8 mouse cellular contexts compared by ENCODE assay signal in the genomic region with DNA sequence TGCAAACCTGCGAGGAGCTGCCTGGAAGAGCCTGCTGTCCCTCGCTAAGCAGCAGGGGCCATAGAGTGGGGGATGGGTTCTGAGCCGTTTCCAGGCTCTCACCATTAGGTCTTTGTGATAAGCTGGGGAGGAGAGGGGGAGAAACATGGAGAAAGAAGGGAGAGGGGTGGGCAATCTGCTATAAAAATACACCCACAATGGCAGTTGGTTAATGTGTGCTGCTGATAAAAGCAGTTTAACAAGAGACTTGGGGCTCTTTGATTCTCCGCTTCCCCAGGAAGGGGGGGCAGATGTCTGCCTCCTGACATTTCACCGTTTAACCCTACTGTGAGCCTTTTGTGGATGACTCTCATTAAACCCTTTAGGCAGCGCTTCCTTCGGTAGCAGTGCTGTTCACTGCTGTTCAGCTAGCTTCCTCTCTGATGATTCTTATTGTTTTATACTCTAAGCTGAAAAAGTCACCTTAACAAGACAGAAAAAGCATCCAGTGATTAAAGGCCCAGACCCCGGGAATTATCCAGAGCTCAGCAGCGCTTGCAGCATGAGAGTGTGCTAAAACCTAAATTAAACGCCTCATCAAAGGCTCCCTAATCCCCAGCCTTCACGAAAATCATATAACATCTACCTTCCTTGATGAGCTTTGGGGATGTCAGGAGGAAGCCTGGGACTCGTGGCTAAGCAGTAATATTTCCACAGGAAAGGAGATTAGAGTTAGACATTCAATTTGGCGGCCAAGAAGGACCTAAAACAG.
A peak's percentile ranks its signal among the peaks of the same experiment; 100 is the strongest.
DNase-seq lines count a peak whose midpoint lies in the region; ATAC-seq lines count a peak whose summit lies in the region.

No protein-coding gene starts in this region.

- no peak for DNase-seq in lung, postnatal 14 days
- peak; percentile 84 for DNase-seq in retina, embryonic 14.5 days (ENCODE audit: low spot score)
- no peak for DNase-seq in left cerebral cortex, adult 18-20 months (ENCODE audit: low spot score in 2 of 2)
- no peak for DNase-seq in left cerebral cortex, adult 11 months (ENCODE audit: low spot score)
- DNase-seq in layer of hippocampus, postnatal 25 days (ENCODE audit: extremely low spot score in 1 of 2, low spot score in 1 of 2), result no peak

- H3K4me2 ChIP-seq in lung, embryonic 15.5 days, result peak overlapping the region; percentile 42
- H3K4me2 ChIP-seq in limb, embryonic 12.5 days, result peak overlapping the region; percentile 52

- no peaks in the 10 kb centered on the region for H3K36me3 ChIP-seq in lung, embryonic 15.5 days
- H3K36me3 ChIP-seq in limb, embryonic 12.5 days, result no peaks in the 10 kb centered on the region

- no peak overlapping the region for H3K9ac ChIP-seq in lung, embryonic 15.5 days
- peak overlapping the region; percentile 23 for H3K9ac ChIP-seq in limb, embryonic 12.5 days (replicated peaks)

- no peaks in the 10 kb centered on the region for H3K9me3 ChIP-seq in lung, embryonic 15.5 days
- no peaks in the 10 kb centered on the region for H3K9me3 ChIP-seq in limb, embryonic 12.5 days

- H3K27me3 ChIP-seq in lung, embryonic 15.5 days, result no peaks in the 10 kb centered on the region
- no peaks in the 10 kb centered on the region for H3K27me3 ChIP-seq in limb, embryonic 12.5 days

- no peak overlapping the region for H3K27ac ChIP-seq in lung, embryonic 15.5 days
- no peak overlapping the region for H3K27ac ChIP-seq in limb, embryonic 12.5 days

- WGBS in lung, embryonic 15.5 days, result 10% methylated on average over 13 of the region's 13 CpGs
- WGBS in limb, embryonic 12.5 days, result 7% methylated on average over 13 of the region's 13 CpGs

- H3K4me3 ChIP-seq in lung, embryonic 15.5 days, result no peak overlapping the region
- H3K4me3 ChIP-seq in limb, embryonic 12.5 days (replicated peaks), result peak overlapping the region; percentile 22

- peaks cover 12% of the 10 kb centered on the region for H3K4me1 ChIP-seq in lung, embryonic 15.5 days
- peaks cover 11% of the 10 kb centered on the region for H3K4me1 ChIP-seq in limb, embryonic 12.5 days (replicated peaks)

- ATAC-seq in lung, embryonic 15.5 days (ENCODE audit: borderline replicate concordance, extremely low read depth, low FRiP score, low TSS enrichment), result peak; percentile 81; the same call in 1 of the 2 replicates
- peak; percentile 63; the same call in 1 of the 2 replicates for ATAC-seq in erythroid progenitor cell, adult 5-6 weeks (replicated peaks; ENCODE audit: low FRiP score, poor library complexity, severe bottlenecking)
- peak; percentile 75; the same call in 1 of the 2 replicates for ATAC-seq in limb, embryonic 12.5 days (ENCODE audit: insufficient number of reproducible peaks, insufficient read depth, low FRiP score, low TSS enrichment, low read depth)
